Mouse (Mus musculus) kidney, embryonic 14.5 days (tissue): ENCODE results near the gene Gm28047. TPM values are rescaled to one million over a fixed set of nuclear protein-coding genes. Genes with fewer than 3 reads are reported as not detected.
A peak's percentile ranks its signal among the peaks of the same experiment; 100 is the strongest.

Source experiments
- ATAC-seq: fragments of 200-750 bp; cut with Nextera tagmentation; 2 replicates; pipeline ENCODE4 v1.8.0; 2017; ENCODE audit warnings: moderate number of reproducible peaks, mild to moderate bottlenecking, moderate TSS enrichment, moderate library complexity; ENCODE audit not compliant: low FRiP score, low TSS enrichment
- H3K27ac ChIP-seq: fragments of 300-500 bp; sonication (generic); 2 replicates; pipeline ENCODE4 v1.5.1; 2014; ENCODE audit warnings: low read depth, mild to moderate bottlenecking, low read length, moderate library complexity, mixed read lengths
- H3K27me3 ChIP-seq: fragments of 300-500 bp; sonication (generic); 2 replicates; pipeline ENCODE4 v1.6.1; 2014; ENCODE audit warnings: mild to moderate bottlenecking, low read length; ENCODE audit not compliant: control insufficient read depth, insufficient read depth
- H3K36me3 ChIP-seq: fragments of 300-500 bp; sonication (generic); 2 replicates; pipeline ENCODE4 v1.6.1; 2014; ENCODE audit warnings: low read length, mixed read lengths; ENCODE audit not compliant: control insufficient read depth, insufficient read depth
- H3K4me1 ChIP-seq: fragments of 300-500 bp; sonication (generic); 2 replicates; pipeline ENCODE4 v1.6.1; 2014; ENCODE audit warnings: low read length, mixed read lengths; ENCODE audit not compliant: control insufficient read depth, insufficient read depth
- H3K4me2 ChIP-seq: fragments of 300-500 bp; sonication (generic); replicated peaks from 2 replicates; pipeline ENCODE4 v1.6.1; 2014; ENCODE audit warnings: low read depth, mild to moderate bottlenecking, low read length
- H3K4me3 ChIP-seq: fragments of 300-500 bp; sonication (generic); 2 replicates; pipeline ENCODE4 v1.5.1; 2014; ENCODE audit warnings: mild to moderate bottlenecking, low read length
- H3K9ac ChIP-seq: fragments of 300-500 bp; sonication (generic); 2 replicates; pipeline ENCODE4 v1.6.1; 2014; ENCODE audit warnings: low read depth, mild to moderate bottlenecking, low read length, moderate library complexity
- H3K9me3 ChIP-seq: fragments of 300-500 bp; sonication (generic); 2 replicates; pipeline ENCODE4 v1.6.1; 2016; ENCODE audit warnings: low read length; ENCODE audit not compliant: control insufficient read depth
- WGBS: fragments of 180-500 bp; shearing (Covaris S2); extraction: QIAGEN DNeasy Blood & Tissue Kit; methylation state at CpG from one replicate; pipeline ENCODE4 v1.1.7; 2014; 5-methylcytosine and 5-hydroxymethylcytosine counted together
- polyA plus RNA-seq: library from polyadenylated mRNA; unstranded; fragments of >200 nt; fragmentation: Nextera tagmentation; extraction: Ambion mirVana; gene quantifications from 2 replicates; pipeline ENCODE4 v1.2.1, GENCODE M21; 2014

The Gm28047 gene
- polyA plus RNA-seq, 1 experiment from 2014 or later, result not detected

GRCm38 (mm10) chr15:102624291-102624969, 437 bp downstream of the Gm28047 start:
- H3K9me3 ChIP-seq, result no peaks in the 10 kb centered on the region
- no peaks in the 10 kb centered on the region for H3K36me3 ChIP-seq
- H3K27ac ChIP-seq, result peak overlapping the region; percentile 18; the same call in 1 of the 2 replicates
- WGBS, result 4% methylated on average over 17 of the region's 17 CpGs
- no peak for ATAC-seq
- H3K4me3 ChIP-seq, result peak overlapping the region; percentile 53
- no peaks in the 10 kb centered on the region for H3K27me3 ChIP-seq
- H3K4me1 ChIP-seq, result peaks cover 18% of the 10 kb centered on the region; the same call in 1 of the 2 replicates
- H3K9ac ChIP-seq, result peak overlapping the region; percentile 61
- H3K4me2 ChIP-seq, result peak overlapping the region; percentile 61

DNA sequence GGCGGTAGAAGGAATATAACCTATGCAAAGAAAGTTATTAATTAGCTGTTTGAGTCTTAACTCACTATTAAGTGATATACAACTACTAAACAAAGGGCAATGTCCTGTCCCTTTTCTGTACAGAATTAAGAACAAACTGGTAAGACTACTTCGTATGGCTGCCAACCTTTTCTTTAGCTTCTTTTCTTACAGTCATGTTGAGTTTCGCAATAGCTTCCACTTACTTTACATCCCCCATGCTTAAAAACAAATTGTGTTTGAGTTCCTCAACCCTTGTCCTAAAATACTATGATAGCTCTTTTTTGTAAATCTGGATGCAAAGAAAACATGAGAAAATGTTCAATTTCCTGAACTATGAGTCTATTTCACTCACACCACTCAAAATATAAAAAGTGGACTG, 1.7 kb downstream of the Gm28047 start:
- H3K36me3 ChIP-seq, result no peaks in the 10 kb centered on the region
- no peaks in the 10 kb centered on the region for H3K27me3 ChIP-seq
- H3K4me2 ChIP-seq, result peak overlapping the region; percentile 23; the same call in 1 of the 2 replicates
- WGBS, result 81% methylated on average over 3 of the region's 3 CpGs
- H3K27ac ChIP-seq, result no peak overlapping the region
- no peaks in the 10 kb centered on the region for H3K9me3 ChIP-seq
- peak overlapping the region; percentile 8; the same call in 1 of the 2 replicates for H3K4me3 ChIP-seq
- no peak overlapping the region for H3K9ac ChIP-seq
- peaks cover 18% of the 10 kb centered on the region; the same call in 1 of the 2 replicates for H3K4me1 ChIP-seq
- no peak for ATAC-seq

GRCm38 (mm10) chr15:102622536-102622935, 2.3 kb downstream of the Gm28047 start:
- no peak for ATAC-seq
- Histone ChIP-seq H3K27ac (no peak overlapping the region), H3K4me2 (no peak overlapping the region)

GRCm38 (mm10) chr15:102620765-102621164, 4.1 kb downstream of the Gm28047 start:
- ATAC-seq, result no peak
- H3K9me3 ChIP-seq, result no peaks in the 10 kb centered on the region
- WGBS, result 94% methylated on average over 1 of the region's 1 CpGs

More at GRCm38 (mm10) chr15:102622536-102622935, 2.3 kb downstream of the Gm28047 start:
- Histone ChIP-seq H3K4me3 (no peak overlapping the region), H3K9ac (no peak overlapping the region), H3K4me1 (peaks cover 18% of the 10 kb centered on the region; the same call in 1 of the 2 replicates), H3K9me3 (no peaks in the 10 kb centered on the region), H3K36me3 (no peaks in the 10 kb centered on the region), H3K27me3 (no peaks in the 10 kb centered on the region)

DNA sequence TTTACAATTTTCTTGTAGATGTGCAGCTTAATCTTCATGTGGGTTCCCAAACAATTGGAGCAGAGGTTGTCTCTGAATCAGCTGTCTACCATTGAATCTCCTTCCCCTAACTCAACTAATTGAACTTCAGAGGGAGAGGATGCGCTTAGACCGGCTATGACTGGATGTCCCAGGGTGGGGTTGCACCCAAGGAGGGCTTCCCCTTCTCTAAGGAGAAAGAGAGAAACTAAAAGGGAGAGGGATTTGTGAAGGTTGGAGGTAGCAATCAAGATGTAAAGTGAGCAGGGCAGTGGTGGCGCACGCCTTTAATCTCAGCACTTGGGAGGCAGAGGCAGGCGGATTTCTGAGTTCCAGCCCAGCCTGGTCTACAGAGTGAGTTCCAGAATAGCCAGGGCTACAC, 5.4 kb downstream of the Gm28047 start:
- Histone ChIP-seq H3K9me3 (no peaks in the 10 kb centered on the region), H3K9ac (no peak overlapping the region), H3K27ac (no peak overlapping the region), H3K27me3 (no peaks in the 10 kb centered on the region), H3K4me3 (no peak overlapping the region), H3K4me2 (no peak overlapping the region), H3K4me1 (peaks cover 15% of the 10 kb centered on the region; the same call in 1 of the 2 replicates), H3K36me3 (no peaks in the 10 kb centered on the region)
- WGBS, result 94% methylated on average over 5 of the region's 5 CpGs
- no peak for ATAC-seq

More at GRCm38 (mm10) chr15:102620765-102621164, 4.1 kb downstream of the Gm28047 start:
- H3K36me3 ChIP-seq, result no peaks in the 10 kb centered on the region
- H3K27ac ChIP-seq, result no peak overlapping the region
- no peaks in the 10 kb centered on the region for H3K27me3 ChIP-seq
- no peak overlapping the region for H3K4me3 ChIP-seq
- no peak overlapping the region for H3K9ac ChIP-seq
- peaks cover 15% of the 10 kb centered on the region; the same call in 1 of the 2 replicates for H3K4me1 ChIP-seq
- no peak overlapping the region for H3K4me2 ChIP-seq

DNA sequence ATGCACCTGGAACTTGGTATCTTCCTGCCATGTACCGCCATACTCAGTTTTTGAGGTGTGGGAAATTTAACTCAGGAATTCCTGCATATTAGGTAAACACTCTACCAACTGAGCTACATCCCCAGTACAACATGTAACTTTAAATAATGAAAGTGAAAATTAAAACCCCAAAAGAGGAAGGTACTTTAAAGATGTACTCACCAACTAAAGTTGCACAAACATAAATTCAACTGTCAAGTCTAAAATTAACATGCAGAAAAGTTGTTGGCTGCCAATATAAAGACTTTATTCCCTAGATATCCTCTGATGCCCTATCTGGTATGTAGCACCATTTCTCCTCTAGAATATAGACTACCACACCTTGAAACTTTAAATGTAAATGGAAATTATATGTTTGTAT, 7.2 kb downstream of the Gm28047 start:
- no peak for ATAC-seq
- Histone ChIP-seq H3K27me3 (no peaks in the 10 kb centered on the region), H3K4me2 (no peak overlapping the region), H3K4me1 (0 out of 2 replicates have a peak, but pooled peaks cover 4% of the 10 kb centered on the region), H3K9me3 (no peaks in the 10 kb centered on the region), H3K9ac (no peak overlapping the region), H3K36me3 (no peaks in the 10 kb centered on the region), H3K27ac (no peak overlapping the region), H3K4me3 (no peak overlapping the region)
- WGBS, result 84% methylated on average over 1 of the region's 1 CpGs

DNA sequence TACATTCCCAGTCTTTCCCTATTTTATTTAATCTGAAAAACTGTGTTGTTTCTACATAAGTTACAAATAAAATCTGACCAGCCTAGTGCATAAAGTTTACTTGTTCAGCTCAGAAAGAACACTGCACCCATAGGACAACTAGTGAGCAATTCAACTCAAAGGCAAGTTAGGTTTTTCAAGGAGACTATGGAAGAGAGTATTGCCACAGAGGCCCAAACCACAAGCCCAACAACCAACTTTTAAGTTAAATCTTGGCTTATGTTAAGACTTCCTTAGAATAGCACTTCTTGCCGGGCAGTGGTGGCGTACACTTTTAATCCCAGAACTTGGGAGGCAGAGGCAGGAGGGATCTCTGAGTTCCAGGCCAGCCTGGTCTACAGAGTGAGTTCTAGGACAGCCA, 8.7 kb downstream of the Gm28047 start:
- H3K9me3 ChIP-seq, result no peaks in the 10 kb centered on the region
- no peak for ATAC-seq

DNA sequence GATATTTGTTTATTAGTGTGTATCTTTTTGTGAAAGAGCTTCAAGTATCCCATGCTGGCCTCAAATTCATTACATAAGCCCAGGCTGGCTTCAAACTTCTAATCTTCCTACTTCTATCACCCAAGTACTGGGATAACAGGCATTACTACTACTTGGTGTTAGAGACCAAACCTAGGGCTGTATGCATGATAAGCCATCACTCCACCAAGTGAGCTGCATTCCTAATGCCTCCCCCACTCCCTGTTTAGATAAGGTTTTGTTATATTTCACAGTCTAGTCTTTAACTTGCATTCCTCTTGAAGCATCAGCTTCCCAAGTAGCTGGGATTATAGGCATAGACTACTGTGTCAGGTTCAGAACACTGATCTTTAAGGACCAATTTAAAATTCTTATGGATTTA, 10.6 kb downstream of the Gm28047 start:
- Histone ChIP-seq H3K9ac (no peak overlapping the region), H3K36me3 (no peaks in the 10 kb centered on the region), H3K27ac (no peak overlapping the region), H3K9me3 (no peaks in the 10 kb centered on the region), H3K27me3 (no peaks in the 10 kb centered on the region), H3K4me3 (no peak overlapping the region), H3K4me2 (no peak overlapping the region), H3K4me1 (no peaks in the 10 kb centered on the region)
- no peak for ATAC-seq

More for the DNA sequence above, 8.7 kb downstream of the Gm28047 start:
- Histone ChIP-seq H3K4me3 (no peak overlapping the region), H3K27ac (no peak overlapping the region; the same call in 1 of the 2 replicates), H3K9ac (no peak overlapping the region), H3K27me3 (no peaks in the 10 kb centered on the region), H3K4me1 (no peaks in the 10 kb centered on the region), H3K4me2 (no peak overlapping the region), H3K36me3 (no peaks in the 10 kb centered on the region)
- 98% methylated on average over 2 of the region's 2 CpGs for WGBS

GRCm38 (mm10) chr15:102612966-102613365, 11.9 kb downstream of the Gm28047 start:
- Histone ChIP-seq H3K27ac (no peak overlapping the region), H3K9me3 (no peaks in the 10 kb centered on the region), H3K4me1 (no peaks in the 10 kb centered on the region), H3K36me3 (no peaks in the 10 kb centered on the region), H3K27me3 (no peaks in the 10 kb centered on the region), H3K4me3 (no peak overlapping the region), H3K4me2 (no peak overlapping the region), H3K9ac (no peak overlapping the region)
- ATAC-seq, result no peak
